Mouse (Mus musculus) ES-E14 (cell line): Measurements from ENCODE around the gene Gm3285. TPM values are rescaled to one million over a fixed set of nuclear protein-coding genes. Genes with fewer than 3 reads are reported as not detected.

ENCODE experiments used
- DNase-seq: peaks from one replicate; pipeline ENCODE4 v3.0.0-alpha.2; 2013; ENCODE audit warnings: low read depth, low spot score
- H3K27ac ChIP-seq: 2 replicates; pipeline ENCODE4 v1.5.1; 2012; ENCODE audit warnings: low read depth, mild to moderate bottlenecking, low read length, moderate library complexity, mixed read lengths; ENCODE audit not compliant: poor library complexity, insufficient read depth, severe bottlenecking
- H3K36me3 ChIP-seq: 2 replicates; pipeline ENCODE4 v1.6.1; 2012; ENCODE audit warnings: mild to moderate bottlenecking, low read length, moderate library complexity, mixed read lengths; ENCODE audit not compliant: control insufficient read depth, poor library complexity, insufficient read depth, severe bottlenecking
- H3K4me1 ChIP-seq, 2 experiments: fragments of 150-350 bp in 1 of 2; sonication (generic) in 1 of 2; 2 replicates each; pipeline ENCODE4 v1.6.1; 2012; ENCODE audit warnings: low read length in 2 of 2, mild to moderate bottlenecking in 1 of 2, mixed read lengths in 1 of 2; ENCODE audit not compliant: control insufficient read depth in 2 of 2, insufficient read depth in 2 of 2, poor library complexity in 1 of 2
- H3K4me3 ChIP-seq, 2 experiments: fragments of 150-350 bp in 1 of 2; sonication (generic) in 1 of 2; 2 replicates each; pipeline ENCODE4 v1.5.1; 2012; ENCODE audit warnings: low read length in 2 of 2, low read depth in 1 of 2, mild to moderate bottlenecking in 1 of 2, mixed read lengths in 1 of 2; ENCODE audit not compliant: insufficient read depth in 1 of 2, poor library complexity in 1 of 2, severe bottlenecking in 1 of 2
- H3K9ac ChIP-seq: 2 replicates; pipeline ENCODE4 v1.6.1; 2012; ENCODE audit warnings: low read depth, mild to moderate bottlenecking, low read length, mixed read lengths; ENCODE audit not compliant: poor library complexity, insufficient read depth, severe bottlenecking
- H3K9me3 ChIP-seq: fragments of 150-350 bp; sonication (generic); 2 replicates; pipeline ENCODE4 v1.6.1; 2012; ENCODE audit warnings: low read depth, mild to moderate bottlenecking, low read length; ENCODE audit not compliant: control insufficient read depth, insufficient read depth
- CHD2 ChIP-seq: IDR thresholded peaks from 2 replicates; pipeline ENCODE4 v1.6.1; 2014; ENCODE audit warnings: mild to moderate bottlenecking, low read depth, low read length, inconsistent platforms
- HCFC1 ChIP-seq: IDR thresholded peaks from 2 replicates; pipeline ENCODE4 v1.6.1; 2012; ENCODE audit warnings: low read length, inconsistent platforms, borderline replicate concordance; ENCODE audit not compliant: insufficient read depth
- MAFK ChIP-seq: IDR thresholded peaks from 2 replicates; pipeline ENCODE4 v1.6.1; 2014; ENCODE audit warnings: mild to moderate bottlenecking, low read depth, low read length, inconsistent platforms; ENCODE audit not compliant: insufficient read depth
- ZC3H11A ChIP-seq: IDR thresholded peaks from 2 replicates; pipeline ENCODE4 v1.6.1; 2012; ENCODE audit warnings: low read depth, mild to moderate bottlenecking, inconsistent platforms, low read length, borderline replicate concordance
- ZNF384 ChIP-seq: IDR thresholded peaks from 2 replicates; pipeline ENCODE4 v1.6.1; 2012; ENCODE audit warnings: low read depth, low read length, inconsistent platforms
- in situ Hi-C, 2 experiments: fragments of 600-800 bp; cut with MboI; formaldehyde crosslinking; loops; one replicate each; pipeline ENCODE4 v1.15.1; 2025; ENCODE audit warnings: low sequenced_read_pairs in 2 of 2, inconsistent platforms in 1 of 2; ENCODE audit not compliant: unreplicated experiment in 2 of 2
- total RNA-seq: library from RNA; depleted of rRNA; stranded (reverse); fragments of 300-350 nt; gene quantifications from 2 replicates; pipeline ENCODE4 v1.2.3, GENCODE M21; 2012

Gene Gm3285
- total RNA-seq, 1 experiment: not detected

DNA sequence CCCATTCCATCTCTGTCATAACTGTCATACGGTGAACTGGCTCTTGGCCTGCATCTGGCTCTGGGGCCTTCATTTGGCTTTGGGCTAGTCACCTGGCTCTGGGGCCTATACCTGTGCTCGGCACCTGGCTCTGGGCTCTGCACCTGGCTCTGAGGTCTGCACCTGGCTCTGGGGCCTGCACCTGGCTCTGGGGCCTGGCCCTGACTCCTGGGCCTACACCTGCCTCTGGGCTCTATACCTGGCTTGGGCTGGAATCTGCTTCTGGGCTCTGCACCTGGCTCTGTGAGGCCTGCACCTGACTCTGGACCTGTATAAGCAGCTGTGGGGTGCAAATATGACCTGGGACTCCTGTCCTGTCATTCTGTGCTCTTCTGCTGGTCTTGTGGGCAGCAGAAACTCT is 14.2 kb upstream of the Gm3285 start:
- Histone ChIP-seq H3K4me1 (peaks cover 0 to 6% of the 10 kb centered on the region in 2 experiments; a peak in 1 of 4 replicates), H3K9ac (no peak overlapping the region), H3K27ac (no peak overlapping the region), H3K9me3 (no peaks in the 10 kb centered on the region), H3K36me3 (no peaks in the 10 kb centered on the region), H3K4me3 (no peak overlapping the region)
- no peak for DNase-seq
- TF ChIP-seq ZNF384: no peak
- TF ChIP-seq CHD2: no peak
- TF ChIP-seq MAFK: no peak
- TF ChIP-seq HCFC1: no peak
- no peak for TF ChIP-seq ZC3H11A
- in situ Hi-C loops: no loop called here

- H3K36me3 ChIP-seq: no peaks in the 10 kb centered on the region
- H3K4me3 ChIP-seq: no peak within 1 kb of the TSS
- TF ChIP-seq ZC3H11A: no peak
- TF ChIP-seq HCFC1: no peak
- no peak for TF ChIP-seq ZNF384
- TF ChIP-seq MAFK: no peak
- TF ChIP-seq CHD2: no peak
- H3K9me3 ChIP-seq: no peaks in the 10 kb centered on the region
- DNase-seq: no peak
- in situ Hi-C loops: no loop called here
- peaks cover 0 to 3% of the 10 kb centered on the region in 2 experiments; a peak in 1 of 4 replicates for H3K4me1 ChIP-seq
- H3K27ac ChIP-seq: no peak within 1 kb of the TSS
- H3K9ac ChIP-seq: no peak within 1 kb of the TSS
Measured at GRCm38 (mm10) chr10:77852559-77852958, 9.2 kb upstream of the Gm3285 start, which contains the start of gene Gm10318. TSS of gene Gm10318 (plus strand) at chr10:77852859.

- Histone ChIP-seq H3K9me3 (no peaks in the 10 kb centered on the region), H3K4me1 (no peaks in the 10 kb centered on the region), H3K4me3 (no peak overlapping the region), H3K27ac (no peak overlapping the region), H3K9ac (no peak overlapping the region), H3K36me3 (no peaks in the 10 kb centered on the region)
- in situ Hi-C loops: no loop called here
- DNase-seq: peak; percentile 67
- TF ChIP-seq ZNF384: no peak
- TF ChIP-seq HCFC1: no peak
- TF ChIP-seq MAFK: no peak
- TF ChIP-seq CHD2: no peak
- TF ChIP-seq ZC3H11A: no peak
Measured at GRCm38 (mm10) chr10:77864067-77864761, 2.4 kb downstream of the Gm3285 start.

GRCm38 (mm10) chr10:77864762-77865143 is 3.0 kb downstream of the Gm3285 start:
- no peak overlapping the region for H3K9ac ChIP-seq
- no peaks in the 10 kb centered on the region for H3K36me3 ChIP-seq
- TF ChIP-seq MAFK (no peak), HCFC1 (no peak), ZC3H11A (no peak), ZNF384 (no peak), CHD2 (no peak)

DNA sequence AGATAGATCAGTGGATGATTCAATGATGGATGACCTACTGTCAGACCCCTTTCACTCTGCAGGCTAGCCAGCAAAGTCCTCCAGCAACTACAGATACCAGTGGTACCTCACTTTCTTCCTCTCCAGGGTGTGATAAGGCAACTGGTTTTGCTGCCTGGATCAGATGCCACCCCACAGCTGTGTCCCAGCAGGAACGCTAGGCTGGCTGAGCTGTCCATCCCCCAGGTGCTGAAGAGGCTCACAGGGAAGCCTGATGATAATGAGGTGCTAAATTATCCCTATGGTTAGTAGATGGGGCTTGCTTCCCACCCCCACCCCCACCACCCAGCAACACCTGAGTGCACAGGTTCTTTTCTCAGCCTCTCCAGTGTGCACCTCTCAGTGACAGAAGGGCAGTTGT is 5.8 kb downstream of the Gm3285 start:
- no peak overlapping the region for H3K9ac ChIP-seq
- H3K27ac ChIP-seq: no peak overlapping the region
- H3K4me3 ChIP-seq: no peak overlapping the region
- no peaks in the 10 kb centered on the region for H3K36me3 ChIP-seq
- in situ Hi-C loops: no loop called here
- H3K9me3 ChIP-seq: no peaks in the 10 kb centered on the region
- TF ChIP-seq ZC3H11A: no peak
- H3K4me1 ChIP-seq: no peaks in the 10 kb centered on the region
- no peak for DNase-seq

More at GRCm38 (mm10) chr10:77864762-77865143, 3.0 kb downstream of the Gm3285 start:
- Histone ChIP-seq H3K4me3 (no peak overlapping the region), H3K4me1 (no peaks in the 10 kb centered on the region), H3K27ac (no peak overlapping the region), H3K9me3 (no peaks in the 10 kb centered on the region)
- in situ Hi-C loops: no loop called here
- DNase-seq: no peak
